Mouse (Mus musculus) liver, embryonic 14.5 days (tissue): Measurements from ENCODE around the gene Pde4d. TPM values are rescaled to one million over a fixed set of nuclear protein-coding genes. Genes with fewer than 3 reads are reported as not detected.

Source experiments
- ATAC-seq: fragments of 200-750 bp; cut with Nextera tagmentation; 2 replicates; pipeline ENCODE4 v1.8.0; 2017; ENCODE audit warnings: moderate number of reproducible peaks, mild to moderate bottlenecking, moderate library complexity; ENCODE audit not compliant: insufficient read depth
- DNase-seq, 3 experiments: peaks; one replicate each; pipeline ENCODE4 v3.0.0-alpha.2; 2012 to 2013; ENCODE audit warnings: low read depth in 3 of 3, low spot score in 3 of 3
- H3K27ac ChIP-seq: fragments of 300-500 bp; sonication (generic); 2 replicates; pipeline ENCODE4 v1.5.1; 2014; ENCODE audit warnings: moderate library complexity, mild to moderate bottlenecking, control low read depth, inconsistent platforms
- H3K27me3 ChIP-seq: fragments of 300-500 bp; sonication (generic); 2 replicates; pipeline ENCODE4 v1.6.1; 2014; ENCODE audit warnings: mild to moderate bottlenecking, low read length, moderate library complexity; ENCODE audit not compliant: control insufficient read depth, insufficient read depth
- H3K36me3 ChIP-seq: fragments of 300-500 bp; sonication (generic); replicated peaks from 2 replicates; pipeline ENCODE4 v1.6.1; 2014; ENCODE audit warnings: low read depth; ENCODE audit not compliant: control insufficient read depth, insufficient read depth
- H3K4me1 ChIP-seq, 2 experiments: fragments of 200-500 bp in 1 of 2; fragments of 300-500 bp in 1 of 2; sonication (generic) in 1 of 2; replicated peaks; 2 replicates each; pipeline ENCODE4 v1.6.1; 2012 to 2014; ENCODE audit warnings: antibody characterized with exemption in 1 of 2, inconsistent platforms in 1 of 2, low read length in 1 of 2; ENCODE audit not compliant: control insufficient read depth in 2 of 2, insufficient read depth in 2 of 2
- H3K4me2 ChIP-seq: fragments of 300-500 bp; sonication (generic); 2 replicates; pipeline ENCODE4 v1.6.1; 2014; ENCODE audit warnings: low read depth, mild to moderate bottlenecking, control low read depth, moderate library complexity
- H3K4me3 ChIP-seq, 2 experiments: fragments of 200-500 bp in 1 of 2; fragments of 300-500 bp in 1 of 2; sonication (generic) in 1 of 2; 2 replicates each; pipeline ENCODE4 v1.5.1; 2012 to 2014; ENCODE audit warnings: low read depth in 2 of 2, low read length in 2 of 2, mild to moderate bottlenecking in 2 of 2, control low read depth in 1 of 2, inconsistent platforms in 1 of 2, moderate library complexity in 1 of 2; ENCODE audit not compliant: insufficient read depth in 1 of 2
- H3K9ac ChIP-seq: fragments of 300-500 bp; sonication (generic); replicated peaks from 2 replicates; pipeline ENCODE4 v1.6.1; 2014; ENCODE audit warnings: mild to moderate bottlenecking, control low read depth, moderate library complexity
- H3K9me3 ChIP-seq: fragments of 300-500 bp; sonication (generic); 2 replicates; pipeline ENCODE4 v1.6.1; 2016; ENCODE audit warnings: low read length, mixed read lengths; ENCODE audit not compliant: control insufficient read depth
- CTCF ChIP-seq: IDR thresholded peaks from 2 replicates; pipeline ENCODE4 v1.5.1; 2016; ENCODE audit warnings: antibody characterized with exemption, low read depth, control low read depth
- EP300 ChIP-seq: IDR thresholded peaks from 2 replicates; pipeline ENCODE4 v1.6.1; 2016; ENCODE audit warnings: antibody characterized with exemption, low read depth
- WGBS: fragments of 180-500 bp; shearing (Covaris S2); extraction: QIAGEN DNeasy Blood & Tissue Kit; methylation state at CpG from one replicate; pipeline ENCODE4 v1.1.7; 2014; ENCODE audit not compliant: insufficient replicate concordance; 5-methylcytosine and 5-hydroxymethylcytosine counted together
- polyA plus RNA-seq, 2 experiments: library from polyadenylated mRNA; depleted of rRNA in 1 of 2; stranded (reverse) in 1 of 2; unstranded in 1 of 2; fragments of >200 nt; fragmentation: Nextera tagmentation in 1 of 2; extraction: Ambion mirVana in 1 of 2; gene quantifications; 2 replicates each; pipeline versions ENCODE4 v1.2.1 to v1.2.3; 2012 to 2014

The Pde4d gene
- polyA plus RNA-seq, 2 experiments, result 4.9 to 8.6 TPM

GRCm38 (mm10) chr13:109813924-109814323, 1364.2 kb downstream of the Pde4d start:
- TF ChIP-seq EP300, result no peak
- TF ChIP-seq CTCF, result no peak
- 82% methylated on average over 4 of the region's 4 CpGs for WGBS
- ATAC-seq, result no peak

GRCm38 (mm10) chr13:109819071-109819470, 1369.3 kb downstream of the Pde4d start:
- H3K27ac ChIP-seq, result no peak overlapping the region
- ATAC-seq (no peak), DNase-seq (no peak)
- 68% methylated on average over 3 of the region's 3 CpGs for WGBS
- no peak overlapping the region for H3K4me3 ChIP-seq
- H3K4me2 ChIP-seq, result no peak overlapping the region
- no peaks in the 10 kb centered on the region for H3K27me3 ChIP-seq
- no peaks in the 10 kb centered on the region for H3K9me3 ChIP-seq
- no peaks in the 10 kb centered on the region for H3K36me3 ChIP-seq
- TF ChIP-seq CTCF (no peak), EP300 (no peak)
- peaks cover 23 to 28% of the 10 kb centered on the region in 2 experiments for H3K4me1 ChIP-seq
- no peak overlapping the region for H3K9ac ChIP-seq

More at GRCm38 (mm10) chr13:109813924-109814323, 1364.2 kb downstream of the Pde4d start:
- no peak overlapping the region for H3K9ac ChIP-seq
- no peaks in the 10 kb centered on the region; a peak in 1 of 4 replicates for H3K4me1 ChIP-seq
- H3K4me3 ChIP-seq, result no peak overlapping the region
- H3K36me3 ChIP-seq, result no peaks in the 10 kb centered on the region
- H3K9me3 ChIP-seq, result no peaks in the 10 kb centered on the region
- H3K27ac ChIP-seq, result no peak overlapping the region
- DNase-seq, result no peak
- H3K27me3 ChIP-seq, result no peaks in the 10 kb centered on the region
- H3K4me2 ChIP-seq, result no peak overlapping the region

GRCm38 (mm10) chr13:109820141-109820540, 1370.4 kb downstream of the Pde4d start:
- Histone ChIP-seq H3K9me3 (no peaks in the 10 kb centered on the region), H3K4me2 (no peak overlapping the region), H3K9ac (no peak overlapping the region), H3K27ac (no peak overlapping the region), H3K27me3 (no peaks in the 10 kb centered on the region), H3K4me3 (no peak overlapping the region), H3K36me3 (no peaks in the 10 kb centered on the region), H3K4me1 (peaks cover 23 to 30% of the 10 kb centered on the region in 2 experiments)
- DNase-seq, result no peak
- no peak for ATAC-seq
- WGBS, result 54% methylated on average over 3 of the region's 3 CpGs
- TF ChIP-seq CTCF (no peak), EP300 (no peak)

- H3K9me3 ChIP-seq, result no peaks in the 10 kb centered on the region
- ATAC-seq, result no peak
- peaks cover 23 to 30% of the 10 kb centered on the region in 2 experiments for H3K4me1 ChIP-seq
- H3K36me3 ChIP-seq, result no peaks in the 10 kb centered on the region
- H3K4me2 ChIP-seq, result no peak overlapping the region
- DNase-seq, result no peak
- H3K27ac ChIP-seq, result no peak overlapping the region
- no peak overlapping the region for H3K9ac ChIP-seq
- H3K4me3 ChIP-seq, result no peak overlapping the region
- WGBS, result 27% methylated on average over 3 of the region's 3 CpGs
- no peak for TF ChIP-seq CTCF
- no peak for TF ChIP-seq EP300
- no peaks in the 10 kb centered on the region for H3K27me3 ChIP-seq
These were observed 1371.1 kb downstream of the Pde4d start for GRCm38 (mm10) chr13:109820866-109821265.

- Histone ChIP-seq H3K27me3 (no peaks in the 10 kb centered on the region), H3K4me3 (peak overlapping the region; percentile 15 to 49; a peak in 3 of 4 replicates), H3K36me3 (no peaks in the 10 kb centered on the region), H3K27ac (peak overlapping the region; percentile 0), H3K4me1 (peaks cover 23 to 30% of the 10 kb centered on the region in 2 experiments), H3K9me3 (no peaks in the 10 kb centered on the region), H3K9ac (no peak overlapping the region), H3K4me2 (peak overlapping the region; percentile 64)
- WGBS, result 24% methylated on average over 8 of the region's 8 CpGs
- DNase-seq (no peak), ATAC-seq (peak; percentile 75)
- no peak for TF ChIP-seq EP300
- TF ChIP-seq CTCF, result no peak
These were observed 1372.1 kb downstream of the Pde4d start for GRCm38 (mm10) chr13:109821725-109822412.
